Mouse (Mus musculus) embryonic facial prominence, embryonic 15.5 days (tissue): ENCODE data around the gene Slc28a3. TPM values are rescaled to one million over a fixed set of nuclear protein-coding genes. Genes with fewer than 3 reads are reported as not detected.

Experiments
- ATAC-seq: fragments of 200-750 bp; cut with Nextera tagmentation; 2 replicates; pipeline ENCODE4 v1.8.0; 2017; ENCODE audit warnings: low read depth, moderate TSS enrichment; ENCODE audit not compliant: insufficient number of reproducible peaks, low FRiP score, low TSS enrichment
- H3K27ac ChIP-seq: fragments of 300-500 bp; sonication (generic); replicated peaks from 2 replicates; pipeline ENCODE4 v1.5.1; 2015; ENCODE audit warnings: mild to moderate bottlenecking, inconsistent platforms
- H3K27me3 ChIP-seq: fragments of 300-500 bp; sonication (generic); 2 replicates; pipeline ENCODE4 v1.6.1; 2015; ENCODE audit warnings: inconsistent platforms
- H3K36me3 ChIP-seq: fragments of 300-500 bp; sonication (generic); 2 replicates; pipeline ENCODE4 v1.6.1; 2015; ENCODE audit warnings: mild to moderate bottlenecking, inconsistent platforms
- H3K4me1 ChIP-seq: fragments of 300-500 bp; sonication (generic); 2 replicates; pipeline ENCODE4 v1.6.1; 2015; ENCODE audit warnings: inconsistent platforms
- H3K4me2 ChIP-seq: fragments of 300-500 bp; sonication (generic); replicated peaks from 2 replicates; pipeline ENCODE4 v1.6.1; 2015; ENCODE audit warnings: mild to moderate bottlenecking, inconsistent platforms
- H3K4me3 ChIP-seq: fragments of 300-500 bp; sonication (generic); replicated peaks from 2 replicates; pipeline ENCODE4 v1.5.1; 2015; ENCODE audit warnings: mild to moderate bottlenecking, inconsistent platforms
- H3K9ac ChIP-seq: fragments of 300-500 bp; sonication (generic); 2 replicates; pipeline ENCODE4 v1.6.1; 2015; ENCODE audit warnings: inconsistent platforms
- H3K9me3 ChIP-seq: fragments of 300-500 bp; sonication (generic); replicated peaks from 2 replicates; pipeline ENCODE4 v1.6.1; 2016; ENCODE audit warnings: inconsistent platforms
- WGBS: fragments of 180-500 bp; shearing (Covaris S2); methylation state at CpG from one replicate; pipeline ENCODE4 v1.1.7; 2015; 5-methylcytosine and 5-hydroxymethylcytosine counted together
- polyA plus RNA-seq: library from polyadenylated mRNA; unstranded; fragments of >200 nt; fragmentation: Nextera tagmentation; extraction: Ambion mirVana; gene quantifications from 2 replicates; pipeline ENCODE4 v1.2.1, GENCODE M21; 2015

Gene Slc28a3
- polyA plus RNA-seq, 1 experiment from 2014 or later: 1.3 TPM

DNA sequence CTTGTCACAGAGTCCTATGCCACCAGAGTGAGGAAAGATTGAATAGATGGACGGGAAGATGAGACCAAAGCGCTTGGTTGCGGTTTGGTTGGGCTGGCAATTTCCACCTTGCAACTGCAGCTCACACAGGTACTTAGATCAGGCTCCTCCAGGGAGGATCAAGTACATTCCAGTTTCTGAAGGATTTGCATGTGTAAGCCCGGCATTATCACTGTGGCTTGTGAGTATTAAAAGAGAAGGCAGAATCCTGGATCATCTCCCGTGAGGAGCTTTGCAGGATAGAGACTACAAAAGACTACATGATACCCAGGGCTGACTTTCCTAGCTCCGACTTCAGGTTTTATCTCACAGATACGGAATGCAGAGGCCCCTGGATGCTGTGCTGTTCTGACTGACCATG lies 71.7 kb downstream of the Slc28a3 start:
- Histone ChIP-seq H3K4me1 (no peaks in the 10 kb centered on the region), H3K27me3 (no peaks in the 10 kb centered on the region), H3K9me3 (no peaks in the 10 kb centered on the region), H3K4me2 (no peak overlapping the region), H3K4me3 (no peak overlapping the region), H3K9ac (no peak overlapping the region), H3K27ac (no peak overlapping the region), H3K36me3 (no peaks in the 10 kb centered on the region)
- WGBS: 58% methylated on average over 7 of the region's 7 CpGs
- ATAC-seq: no peak

DNA sequence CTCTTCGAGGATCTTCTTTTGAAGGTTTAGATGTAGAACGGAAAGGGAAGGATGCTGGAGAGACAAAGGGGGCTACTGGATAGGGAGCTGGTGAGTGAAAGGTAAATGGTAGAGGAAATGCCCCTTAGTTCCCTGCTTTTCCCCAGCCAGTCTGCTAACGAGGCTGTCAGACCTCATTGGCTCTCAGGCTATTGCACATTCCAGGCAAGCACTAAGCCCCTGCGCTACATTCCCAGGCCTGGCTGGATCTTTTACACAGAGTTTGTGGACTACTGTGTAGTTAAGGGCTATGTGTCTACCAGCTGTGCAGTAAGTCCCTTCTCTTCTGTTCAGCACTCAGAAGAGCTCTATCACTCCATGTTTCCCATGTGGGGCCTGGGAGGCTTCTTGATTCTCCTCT lies 72.3 kb downstream of the Slc28a3 start:
- Histone ChIP-seq H3K27ac (no peak overlapping the region), H3K27me3 (no peaks in the 10 kb centered on the region), H3K9ac (no peak overlapping the region), H3K9me3 (no peaks in the 10 kb centered on the region), H3K36me3 (no peaks in the 10 kb centered on the region), H3K4me1 (no peaks in the 10 kb centered on the region), H3K4me3 (no peak overlapping the region), H3K4me2 (no peak overlapping the region)
- 48% methylated on average over 4 of the region's 4 CpGs for WGBS
- no peak for ATAC-seq

DNA sequence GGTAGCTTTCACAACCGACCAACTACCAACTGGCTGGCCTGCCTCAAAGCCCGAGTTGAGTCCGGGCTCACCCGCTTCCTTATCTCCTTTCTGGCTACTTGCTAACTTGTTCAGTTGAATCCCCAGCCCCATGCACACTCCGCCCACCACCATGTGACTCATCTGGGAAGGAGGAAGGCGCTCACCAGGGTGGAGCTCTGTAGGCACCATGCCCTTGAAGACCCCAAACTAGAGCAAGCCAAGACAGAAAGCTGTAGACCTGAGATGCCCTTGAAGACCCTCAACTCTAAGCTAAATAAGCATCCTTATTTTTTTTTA lies 72.8 kb downstream of the Slc28a3 start:
- no peak overlapping the region for H3K27ac ChIP-seq
- no peaks in the 10 kb centered on the region for H3K9me3 ChIP-seq
- WGBS: 80% methylated on average over 6 of the region's 6 CpGs
- no peak for ATAC-seq
- no peaks in the 10 kb centered on the region for H3K4me1 ChIP-seq
- H3K36me3 ChIP-seq: no peaks in the 10 kb centered on the region
- no peak overlapping the region for H3K9ac ChIP-seq
- no peaks in the 10 kb centered on the region for H3K27me3 ChIP-seq
- no peak overlapping the region for H3K4me3 ChIP-seq
- no peak overlapping the region for H3K4me2 ChIP-seq

DNA sequence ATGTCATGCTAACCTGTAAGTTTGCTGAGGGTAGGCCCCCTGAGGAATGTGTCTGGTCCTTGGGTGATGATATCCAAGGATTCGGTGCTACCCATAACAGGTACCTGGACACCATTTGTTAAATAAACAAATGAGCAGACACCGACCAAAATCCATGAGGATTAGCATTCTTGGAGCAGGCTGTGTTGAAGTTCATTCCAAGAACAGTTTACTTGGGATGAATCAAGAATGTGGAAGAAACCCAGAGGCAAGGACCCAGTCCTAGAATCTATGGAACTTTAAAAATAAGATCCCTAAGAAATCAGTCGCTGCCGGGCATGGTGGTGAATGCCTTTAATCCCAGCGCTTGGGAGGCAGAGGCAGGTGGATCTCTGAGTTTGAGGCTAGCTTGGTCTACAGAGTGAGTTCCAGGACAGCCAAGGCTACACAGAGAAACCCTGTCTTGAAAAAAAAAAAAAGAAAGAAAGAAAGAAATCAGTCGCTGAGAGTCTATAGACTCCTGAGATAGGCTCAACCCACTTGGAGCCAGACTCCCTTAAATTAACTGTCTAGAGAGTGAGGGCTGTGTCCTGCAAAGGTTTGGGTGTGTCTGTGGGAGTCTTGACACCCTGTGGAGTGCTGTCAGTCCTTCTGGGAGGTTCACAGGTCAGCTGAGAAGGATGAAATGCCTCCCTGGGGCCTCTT lies 73.3 kb downstream of the Slc28a3 start:
- no peak for ATAC-seq
- no peak overlapping the region for H3K4me3 ChIP-seq
- H3K4me2 ChIP-seq: no peak overlapping the region
- no peak overlapping the region for H3K9ac ChIP-seq
- no peaks in the 10 kb centered on the region for H3K9me3 ChIP-seq
- H3K36me3 ChIP-seq: no peaks in the 10 kb centered on the region
- H3K27ac ChIP-seq: no peak overlapping the region
- no peaks in the 10 kb centered on the region for H3K27me3 ChIP-seq
- 92% methylated on average over 6 of the region's 6 CpGs for WGBS
- no peaks in the 10 kb centered on the region for H3K4me1 ChIP-seq

DNA sequence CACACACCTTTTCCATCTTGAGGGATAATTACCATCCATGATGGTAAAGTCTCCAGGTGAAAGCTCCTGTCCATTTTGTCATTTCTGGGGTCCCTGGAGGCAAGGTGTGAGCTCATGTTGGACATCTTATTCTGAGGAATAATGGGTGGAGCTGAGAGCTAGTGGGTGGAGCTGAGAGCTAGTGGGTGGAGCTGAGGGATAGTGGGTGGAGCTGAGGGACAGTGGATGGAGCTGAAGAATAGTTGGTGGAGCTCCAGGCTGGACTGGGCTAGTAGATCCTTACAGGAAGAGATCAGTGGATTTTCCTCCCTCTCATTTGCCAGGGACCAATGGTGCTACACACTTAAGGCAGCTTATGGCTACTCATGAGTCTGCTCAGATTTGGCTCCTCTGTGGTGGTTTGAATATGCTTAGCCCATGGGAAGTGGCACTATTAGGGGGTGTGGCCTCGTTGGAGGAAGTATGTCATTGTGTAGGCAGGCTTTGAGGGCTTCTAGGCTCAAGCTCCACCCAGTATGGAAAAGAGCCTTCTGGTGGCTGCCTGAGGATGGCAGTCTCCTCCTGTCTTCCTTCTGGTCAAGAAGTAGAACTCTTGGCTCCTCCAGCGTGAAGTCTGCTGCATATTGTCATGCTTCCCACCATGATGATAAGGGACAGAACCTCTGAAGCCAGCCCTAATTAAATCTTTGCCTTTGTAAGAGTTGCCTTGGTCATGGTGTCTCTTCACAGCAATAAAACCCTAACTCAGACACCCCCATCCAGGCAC lies 74.0 kb downstream of the Slc28a3 start:
- ATAC-seq: no peak

DNA sequence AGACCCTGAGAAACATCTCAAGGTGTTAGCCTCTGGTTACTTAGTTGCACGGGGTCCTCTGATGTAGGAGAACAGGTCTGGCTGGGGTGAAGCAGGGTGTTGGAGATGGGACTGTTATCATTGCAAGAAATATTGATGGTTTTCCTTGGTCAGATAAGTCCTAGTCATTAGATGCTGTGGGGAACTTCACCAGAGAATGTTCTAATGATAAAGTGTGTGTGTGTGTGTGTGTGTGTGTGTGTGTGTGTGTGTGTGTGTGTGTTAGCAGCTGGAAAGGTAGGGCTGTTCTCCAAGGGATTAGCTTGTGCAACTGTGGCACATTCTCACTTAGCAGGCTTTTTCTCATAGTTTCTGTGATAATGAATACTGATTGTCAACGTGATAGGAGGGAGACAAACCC lies 75.4 kb downstream of the Slc28a3 start:
- Histone ChIP-seq H3K36me3 (no peaks in the 10 kb centered on the region), H3K4me3 (no peak overlapping the region), H3K4me1 (no peaks in the 10 kb centered on the region), H3K4me2 (no peak overlapping the region), H3K27me3 (no peaks in the 10 kb centered on the region), H3K27ac (no peak overlapping the region), H3K9me3 (no peaks in the 10 kb centered on the region), H3K9ac (no peak overlapping the region)
- ATAC-seq: no peak
- 60% methylated on average over 2 of the region's 2 CpGs for WGBS

More for the DNA sequence above, 74.0 kb downstream of the Slc28a3 start:
- no peak overlapping the region for H3K4me2 ChIP-seq
- no peaks in the 10 kb centered on the region for H3K9me3 ChIP-seq
- no peak overlapping the region for H3K9ac ChIP-seq
- 61% methylated on average over 2 of the region's 2 CpGs for WGBS
- H3K27me3 ChIP-seq: no peaks in the 10 kb centered on the region
- H3K36me3 ChIP-seq: no peaks in the 10 kb centered on the region
- H3K27ac ChIP-seq: no peak overlapping the region
- no peaks in the 10 kb centered on the region for H3K4me1 ChIP-seq
- no peak overlapping the region for H3K4me3 ChIP-seq

DNA sequence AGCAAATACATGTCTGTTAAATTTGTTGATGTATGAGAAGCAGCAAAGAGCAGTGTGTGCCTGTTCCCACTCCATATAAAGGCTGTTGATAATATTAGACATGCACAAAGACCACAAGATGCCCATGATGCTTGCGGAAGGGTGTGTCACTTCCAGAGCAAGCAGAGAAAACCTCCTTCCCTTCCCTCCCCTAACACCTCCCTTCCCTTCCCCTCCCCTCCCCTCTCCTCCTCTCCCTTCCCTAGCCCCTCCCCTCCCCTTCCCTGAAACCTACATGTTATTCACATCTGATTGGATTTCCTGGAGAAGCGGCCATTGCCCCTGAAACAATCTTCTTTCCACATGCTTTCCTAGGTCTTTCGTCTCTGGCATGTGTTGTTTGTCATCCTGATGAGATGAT lies 75.8 kb downstream of the Slc28a3 start:
- H3K9ac ChIP-seq: no peak overlapping the region
- 69% methylated on average over 3 of the region's 3 CpGs for WGBS
- no peaks in the 10 kb centered on the region for H3K4me1 ChIP-seq
- H3K4me2 ChIP-seq: no peak overlapping the region
- H3K9me3 ChIP-seq: no peaks in the 10 kb centered on the region
- H3K27me3 ChIP-seq: no peaks in the 10 kb centered on the region
- H3K36me3 ChIP-seq: no peaks in the 10 kb centered on the region
- H3K27ac ChIP-seq: no peak overlapping the region
- no peak overlapping the region for H3K4me3 ChIP-seq
- no peak for ATAC-seq

DNA sequence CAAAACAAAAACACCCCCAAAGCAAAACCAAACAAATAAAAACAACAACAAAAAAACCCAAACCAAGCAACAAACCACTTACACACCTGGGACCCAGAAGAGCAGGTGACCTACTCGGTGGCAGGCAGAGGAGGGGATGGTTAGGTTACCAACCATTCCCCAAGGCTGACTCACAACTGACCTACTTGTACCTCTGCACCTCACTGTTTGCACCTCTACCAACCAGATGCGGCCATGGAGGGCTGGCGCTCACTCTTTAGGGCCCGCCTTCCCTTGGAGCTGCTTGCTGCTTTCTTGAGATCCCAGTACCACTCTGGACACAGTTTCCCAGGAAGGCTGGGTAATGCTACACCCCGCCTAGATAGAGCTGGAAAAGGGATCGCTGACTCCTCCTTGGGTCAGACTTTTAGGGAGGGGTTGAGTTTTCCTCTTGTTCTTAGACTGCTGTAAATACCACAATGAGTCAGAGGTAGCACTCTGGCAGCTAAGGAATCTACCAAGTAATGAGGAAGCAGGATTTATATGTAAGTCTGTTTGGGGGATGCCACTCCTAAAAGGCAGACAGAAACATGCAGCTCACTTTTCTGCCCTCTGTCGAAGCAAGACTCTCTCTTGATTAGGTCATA lies 76.3 kb downstream of the Slc28a3 start:
- Histone ChIP-seq H3K27ac (no peak overlapping the region), H3K36me3 (no peaks in the 10 kb centered on the region), H3K4me3 (no peak overlapping the region), H3K27me3 (no peaks in the 10 kb centered on the region), H3K4me2 (no peak overlapping the region), H3K4me1 (no peaks in the 10 kb centered on the region), H3K9me3 (no peaks in the 10 kb centered on the region), H3K9ac (no peak overlapping the region)
- 61% methylated on average over 7 of the region's 7 CpGs for WGBS
- ATAC-seq: 0 out of 2 replicates have a peak, but pooled peaks have one; percentile 7

DNA sequence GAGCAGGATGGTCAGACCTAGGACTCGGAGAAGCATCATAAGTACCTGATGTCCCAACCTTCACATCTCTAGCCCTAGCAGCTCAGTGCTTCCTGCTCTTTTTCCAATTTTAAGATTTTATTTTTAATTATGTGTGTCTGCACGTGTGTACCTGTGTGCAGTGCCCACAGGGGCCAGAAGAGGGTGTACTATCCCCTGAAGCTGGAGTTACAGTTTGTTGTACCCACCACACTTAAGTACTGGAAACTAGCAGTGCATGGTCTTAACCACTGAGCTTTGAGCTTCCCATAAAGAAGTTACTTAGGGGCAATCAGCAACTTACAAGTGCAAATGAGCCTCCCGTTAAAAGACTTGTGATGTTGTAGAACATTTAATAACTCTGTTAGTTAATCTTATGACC lies 86.1 kb downstream of the Slc28a3 start:
- Histone ChIP-seq H3K4me2 (no peak overlapping the region), H3K27ac (no peak overlapping the region), H3K4me3 (no peak overlapping the region), H3K36me3 (no peaks in the 10 kb centered on the region), H3K9me3 (no peaks in the 10 kb centered on the region; the same call in 1 of the 2 replicates), H3K27me3 (no peaks in the 10 kb centered on the region; the same call in 1 of the 2 replicates), H3K9ac (no peak overlapping the region), H3K4me1 (peaks cover 11% of the 10 kb centered on the region)
- no peak for ATAC-seq
- WGBS: 97% methylated on average over 3 of the region's 3 CpGs

DNA sequence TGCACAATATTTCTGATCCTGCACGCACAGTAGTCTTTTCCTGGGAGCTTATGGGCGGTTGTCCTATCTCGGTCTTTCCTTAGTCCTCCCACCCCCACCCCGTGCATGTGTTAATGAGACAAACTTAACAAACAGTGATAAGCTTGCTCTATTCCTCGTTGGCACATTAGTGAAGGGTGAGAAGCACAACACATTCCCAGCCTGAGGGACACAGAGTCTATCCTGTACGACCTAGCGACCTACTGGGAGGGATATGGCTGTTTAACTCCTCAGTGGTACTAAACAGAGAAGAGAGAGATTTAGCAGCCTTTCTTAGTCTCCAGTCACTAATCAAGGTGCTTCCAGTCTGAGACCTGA lies 86.9 kb downstream of the Slc28a3 start:
- Histone ChIP-seq H3K4me2 (no peak overlapping the region), H3K27me3 (no peaks in the 10 kb centered on the region; the same call in 1 of the 2 replicates), H3K9me3 (no peaks in the 10 kb centered on the region; the same call in 1 of the 2 replicates), H3K27ac (no peak overlapping the region), H3K4me3 (no peak overlapping the region), H3K4me1 (peaks cover 11% of the 10 kb centered on the region), H3K9ac (no peak overlapping the region), H3K36me3 (no peaks in the 10 kb centered on the region)
- WGBS: 76% methylated on average over 7 of the region's 7 CpGs
- ATAC-seq: no peak

DNA sequence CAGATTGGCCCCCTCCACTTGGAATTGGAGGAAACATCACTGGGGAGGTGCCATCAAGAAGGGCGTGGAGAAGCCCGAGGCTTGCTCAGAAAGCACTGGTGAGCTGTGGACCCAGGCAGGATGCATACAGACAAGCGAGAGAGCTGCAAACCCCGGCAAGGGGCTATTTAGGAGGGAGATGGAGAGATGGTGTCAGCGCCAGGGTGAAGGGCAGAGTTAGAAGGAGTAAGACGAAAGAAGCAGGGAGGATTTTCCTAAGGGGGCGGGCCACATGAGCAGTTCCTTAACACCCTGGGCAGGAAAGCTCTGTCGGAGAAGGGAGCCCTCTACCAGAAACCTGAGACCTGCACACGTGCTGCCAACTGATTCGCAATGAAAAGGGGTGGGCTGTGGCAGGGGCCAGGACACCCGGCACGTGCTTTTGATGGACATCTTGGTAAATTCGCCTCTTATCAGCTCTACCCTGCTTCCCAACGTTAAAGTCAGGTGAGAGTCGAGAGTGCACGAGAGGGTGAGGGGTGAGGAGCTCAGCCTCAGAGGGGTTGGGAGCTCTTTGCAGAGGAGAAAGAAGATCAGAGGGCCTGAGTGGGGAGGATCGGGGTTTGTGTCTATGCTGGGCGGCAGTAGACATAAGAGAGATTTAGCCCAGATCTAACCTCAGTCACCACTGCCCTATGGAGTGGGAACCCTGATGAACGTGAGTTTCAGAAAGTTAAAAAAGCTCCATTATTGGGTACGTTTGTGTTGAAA lies 87.5 kb downstream of the Slc28a3 start:
- peak; percentile 24; the same call in 1 of the 2 replicates for ATAC-seq
- 19% methylated on average over 20 of the region's 20 CpGs for WGBS
- peak overlapping the region; percentile 36 for H3K4me2 ChIP-seq
- no peak overlapping the region for H3K4me3 ChIP-seq
- no peak overlapping the region for H3K9ac ChIP-seq
- H3K36me3 ChIP-seq: no peaks in the 10 kb centered on the region
- H3K4me1 ChIP-seq: peaks cover 11% of the 10 kb centered on the region
- no peak overlapping the region for H3K27ac ChIP-seq
- no peaks in the 10 kb centered on the region; the same call in 1 of the 2 replicates for H3K27me3 ChIP-seq
- no peaks in the 10 kb centered on the region; the same call in 1 of the 2 replicates for H3K9me3 ChIP-seq
